Mouse (Mus musculus) thymus, adult 18-20 months (tissue): Measurements from ENCODE around the gene Ncbp1.

Experiments used
- DNase-seq, 2 experiments: peaks; one replicate each; pipeline ENCODE4 v3.0.0; 2022; ENCODE audit warnings: mixed read lengths in 2 of 2

Gene Ncbp1

GRCm38 (mm10) chr4:46202562-46203126 lies 64.2 kb downstream of the Ncbp1 start:
- no peak for DNase-seq

DNA sequence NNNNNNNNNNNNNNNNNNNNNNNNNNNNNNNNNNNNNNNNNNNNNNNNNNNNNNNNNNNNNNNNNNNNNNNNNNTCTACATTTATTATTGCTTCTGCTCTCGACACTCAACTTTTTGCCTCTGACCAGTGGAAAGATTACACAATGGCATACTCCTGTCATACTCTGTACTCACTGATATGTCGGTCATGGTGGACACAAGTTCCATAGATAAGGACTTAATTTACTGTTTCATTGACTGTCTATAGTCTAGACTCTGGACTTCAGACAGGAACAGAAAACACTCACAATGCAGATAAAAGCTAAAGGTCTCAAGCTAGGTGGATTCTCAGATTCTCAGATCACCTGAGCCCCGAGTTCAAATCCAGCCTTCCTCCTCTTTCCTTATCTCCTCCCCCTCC lies 82.7 kb downstream of the Ncbp1 start:
- DNase-seq = no peak
